Mouse (Mus musculus): ENCODE data around the gene Ascl2. TPM values are rescaled to one million over a fixed set of nuclear protein-coding genes. Genes with fewer than 3 reads are reported as not detected.

Ascl2 gene
- polyA plus RNA-seq, 1 experiment: 1.2 TPM

GRCm38 (mm10) chr7:142967414-142967883, 1.6 kb downstream of the Ascl2 start:
- 1% methylated on average over 36 of the region's 36 CpGs for WGBS
- peak; percentile 45 for DNase-seq
- H3K4me3 ChIP-seq (replicated peaks; ENCODE audit: extremely low read depth, low read depth, low read length): peak overlapping the region; percentile 29
- H3K4me1 ChIP-seq (ENCODE audit: control insufficient read depth, insufficient read depth, low read length): peaks cover 6% of the 10 kb centered on the region
- TF ChIP-seq POLR2A (IDR thresholded peaks at IDR 0.05; ENCODE audit: borderline replicate concordance, extremely low read depth, low read depth, low read length) (no peak), CTCF (IDR thresholded peaks at IDR 0.05; ENCODE audit: insufficient read depth, low read length) (no peak)

GRCm38 (mm10) chr7:142959752-142960151, 9.3 kb downstream of the Ascl2 start:
- DNase-seq: no peak
- 76% methylated on average over 4 of the region's 4 CpGs for WGBS
- no peak for TF ChIP-seq CTCF (IDR thresholded peaks at IDR 0.05; ENCODE audit: insufficient read depth, low read length)
- TF ChIP-seq POLR2A (IDR thresholded peaks at IDR 0.05; ENCODE audit: borderline replicate concordance, extremely low read depth, low read depth, low read length): no peak
- Histone ChIP-seq H3K4me3 (replicated peaks; ENCODE audit: extremely low read depth, low read depth, low read length) (no peak overlapping the region), H3K4me1 (ENCODE audit: control insufficient read depth, insufficient read depth, low read length) (no peaks in the 10 kb centered on the region)

GRCm38 (mm10) chr7:142958817-142959216, 10.2 kb downstream of the Ascl2 start:
- no peak for DNase-seq
- TF ChIP-seq POLR2A (IDR thresholded peaks at IDR 0.05; ENCODE audit: borderline replicate concordance, extremely low read depth, low read depth, low read length) (no peak), CTCF (IDR thresholded peaks at IDR 0.05; ENCODE audit: insufficient read depth, low read length) (no peak)
- no peak overlapping the region for H3K4me3 ChIP-seq (replicated peaks; ENCODE audit: extremely low read depth, low read depth, low read length)
- no peaks in the 10 kb centered on the region for H3K4me1 ChIP-seq (ENCODE audit: control insufficient read depth, insufficient read depth, low read length)
- WGBS: 84% methylated on average over 1 of the region's 1 CpGs

GRCm38 (mm10) chr7:142956018-142956417, 13.0 kb downstream of the Ascl2 start:
- WGBS: 64% methylated on average over 2 of the region's 2 CpGs
- no peaks in the 10 kb centered on the region for H3K4me1 ChIP-seq (ENCODE audit: control insufficient read depth, insufficient read depth, low read length)
- H3K4me3 ChIP-seq (replicated peaks; ENCODE audit: extremely low read depth, low read depth, low read length): no peak overlapping the region
- DNase-seq: no peak
- no peak for TF ChIP-seq CTCF (IDR thresholded peaks at IDR 0.05; ENCODE audit: insufficient read depth, low read length)
- no peak for TF ChIP-seq POLR2A (IDR thresholded peaks at IDR 0.05; ENCODE audit: borderline replicate concordance, extremely low read depth, low read depth, low read length)

GRCm38 (mm10) chr7:142949568-142949967, 19.5 kb downstream of the Ascl2 start:
- Histone ChIP-seq H3K4me1 (ENCODE audit: control insufficient read depth, insufficient read depth, low read length) (no peaks in the 10 kb centered on the region), H3K4me3 (replicated peaks; ENCODE audit: extremely low read depth, low read depth, low read length) (no peak overlapping the region)
- no peak for TF ChIP-seq POLR2A (IDR thresholded peaks at IDR 0.05; ENCODE audit: borderline replicate concordance, extremely low read depth, low read depth, low read length)
- no peak for TF ChIP-seq CTCF (IDR thresholded peaks at IDR 0.05; ENCODE audit: insufficient read depth, low read length)
- DNase-seq: no peak
- 0% methylated on average over 1 of the region's 1 CpGs for WGBS

- no peak for DNase-seq
- Histone ChIP-seq H3K4me3 (replicated peaks; ENCODE audit: extremely low read depth, low read depth, low read length) (no peak overlapping the region), H3K4me1 (ENCODE audit: control insufficient read depth, insufficient read depth, low read length) (no peaks in the 10 kb centered on the region)
- TF ChIP-seq CTCF (IDR thresholded peaks at IDR 0.05; ENCODE audit: insufficient read depth, low read length) (no peak), POLR2A (IDR thresholded peaks at IDR 0.05; ENCODE audit: borderline replicate concordance, extremely low read depth, low read depth, low read length) (no peak)
Measured at GRCm38 (mm10) chr7:142937631-142938030, 31.4 kb downstream of the Ascl2 start.

GRCm38 (mm10) chr7:142935708-142936107, 33.4 kb downstream of the Ascl2 start:
- no peaks in the 10 kb centered on the region for H3K4me1 ChIP-seq (ENCODE audit: control insufficient read depth, insufficient read depth, low read length)
- H3K4me3 ChIP-seq (replicated peaks; ENCODE audit: extremely low read depth, low read depth, low read length): no peak overlapping the region
- TF ChIP-seq CTCF (IDR thresholded peaks at IDR 0.05; ENCODE audit: insufficient read depth, low read length) (no peak), POLR2A (IDR thresholded peaks at IDR 0.05; ENCODE audit: borderline replicate concordance, extremely low read depth, low read depth, low read length) (no peak)
- 75% methylated on average over 14 of the region's 14 CpGs for WGBS
- DNase-seq: no peak

- TF ChIP-seq CTCF (IDR thresholded peaks at IDR 0.05; ENCODE audit: insufficient read depth, low read length) (no peak), POLR2A (IDR thresholded peaks at IDR 0.05; ENCODE audit: borderline replicate concordance, extremely low read depth, low read depth, low read length) (no peak)
- Histone ChIP-seq H3K4me1 (ENCODE audit: control insufficient read depth, insufficient read depth, low read length) (no peaks in the 10 kb centered on the region), H3K4me3 (replicated peaks; ENCODE audit: extremely low read depth, low read depth, low read length) (no peak overlapping the region)
- 59% methylated on average over 3 of the region's 3 CpGs for WGBS
- no peak for DNase-seq
Measured at GRCm38 (mm10) chr7:142932469-142932868, 36.6 kb downstream of the Ascl2 start.

GRCm38 (mm10) chr7:142931028-142931427, 38.0 kb downstream of the Ascl2 start, which contains the start of gene Th:
Gene Th, minus strand, starts transcription at chr7:142931128.
- Histone ChIP-seq H3K4me1 (ENCODE audit: control insufficient read depth, insufficient read depth, low read length) (no peaks in the 10 kb centered on the region), H3K4me3 (replicated peaks; ENCODE audit: extremely low read depth, low read depth, low read length) (no peak within 1 kb of the TSS)
- DNase-seq: no peak
- TF ChIP-seq POLR2A (IDR thresholded peaks at IDR 0.05; ENCODE audit: borderline replicate concordance, extremely low read depth, low read depth, low read length) (no peak), CTCF (IDR thresholded peaks at IDR 0.05; ENCODE audit: insufficient read depth, low read length) (no peak)
- 80% methylated on average over 3 of the region's 3 CpGs for WGBS

GRCm38 (mm10) chr7:142929516-142929915, 39.5 kb downstream of the Ascl2 start:
- no peak overlapping the region for H3K4me3 ChIP-seq (replicated peaks; ENCODE audit: extremely low read depth, low read depth, low read length)
- TF ChIP-seq CTCF (IDR thresholded peaks at IDR 0.05; ENCODE audit: insufficient read depth, low read length) (no peak), POLR2A (IDR thresholded peaks at IDR 0.05; ENCODE audit: borderline replicate concordance, extremely low read depth, low read depth, low read length) (no peak)
- 79% methylated on average over 2 of the region's 2 CpGs for WGBS
- H3K4me1 ChIP-seq (ENCODE audit: control insufficient read depth, insufficient read depth, low read length): no peaks in the 10 kb centered on the region
- DNase-seq: no peak

All from lung, adult 2 months (tissue).